Mouse (Mus musculus) liver, adult 2 months (tissue): ENCODE measurements around the gene Wdr13.

Experiments
- CTCF ChIP-seq: fragments of 200-500 bp; IDR thresholded peaks from 2 replicates; pipeline ENCODE4 v1.5.1; 2011; ENCODE audit warnings: low read depth, low read length, control low read depth
- POLR2A ChIP-seq: fragments of 200-500 bp; IDR thresholded peaks from 2 replicates; pipeline ENCODE4 v1.6.1; 2011; ENCODE audit warnings: low read length, control low read depth; ENCODE audit not compliant: insufficient read depth; ENCODE audit errors: extremely low read depth

DNA sequence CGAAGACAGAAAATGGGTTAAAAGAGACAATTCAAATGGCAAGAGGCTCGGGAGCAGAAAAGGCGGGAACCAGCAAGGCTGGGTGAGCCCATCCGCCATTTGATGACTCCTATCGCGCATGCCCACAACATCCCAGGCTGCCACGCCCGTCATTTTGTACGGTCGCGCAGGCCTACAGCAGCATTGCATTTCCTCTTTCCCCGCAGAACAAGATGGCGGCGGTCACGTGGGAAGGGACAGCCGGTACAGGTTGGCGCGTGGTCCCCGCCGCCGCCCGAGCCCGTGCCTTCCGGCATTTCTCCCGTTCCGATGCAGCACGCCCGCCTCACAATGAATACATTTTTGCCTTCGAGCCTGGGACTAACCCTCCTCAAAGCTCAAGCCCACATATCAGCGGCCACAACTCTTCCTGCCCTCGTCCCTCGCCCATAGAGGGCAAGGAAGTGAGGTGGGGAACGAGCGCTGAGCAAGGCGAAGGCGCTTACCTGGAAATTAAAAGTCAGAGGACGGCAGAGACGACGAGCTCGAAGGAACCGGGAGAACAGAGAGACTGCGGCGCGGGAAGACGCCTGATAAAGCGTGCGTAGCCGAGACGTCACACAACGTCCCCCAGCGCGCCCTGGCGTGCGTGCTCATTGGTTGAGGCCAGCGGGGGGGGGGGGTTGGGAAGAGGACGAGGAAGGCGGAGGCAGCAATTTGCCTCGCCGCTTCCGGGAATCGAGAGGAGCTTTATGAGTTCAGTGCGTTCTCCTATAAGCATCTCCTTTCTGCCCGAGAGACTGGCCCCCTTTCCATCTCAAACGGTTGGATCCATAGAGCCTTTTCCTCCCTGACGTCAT lies 12.7 kb upstream of the Wdr13 start, which contains the start of gene Rbm3:
- TF ChIP-seq POLR2A, result peak; percentile 71
- no peak for TF ChIP-seq CTCF
